Mouse (Mus musculus) limb, embryonic 14.5 days (tissue): ENCODE data around the gene Tspo. TPM values are rescaled to one million over a fixed set of nuclear protein-coding genes. Genes with fewer than 3 reads are reported as not detected.

Source experiments
- ATAC-seq: fragments of 200-750 bp; cut with Nextera tagmentation; 2 replicates; pipeline ENCODE4 v1.8.0; 2017; ENCODE audit warnings: low read depth, moderate number of reproducible peaks, moderate TSS enrichment; ENCODE audit not compliant: low FRiP score
- DNase-seq: peaks from one replicate; pipeline ENCODE4 v3.0.0-alpha.2; 2015; ENCODE audit warnings: low spot score
- H3K27ac ChIP-seq: fragments of 300-500 bp; sonication (generic); replicated peaks from 2 replicates; pipeline ENCODE4 v1.5.1; 2014; ENCODE audit warnings: low read depth, mild to moderate bottlenecking, low read length, moderate library complexity, mixed read lengths
- H3K27me3 ChIP-seq: fragments of 300-500 bp; sonication (generic); 2 replicates; pipeline ENCODE4 v1.6.1; 2014; ENCODE audit warnings: low read length, mixed read lengths; ENCODE audit not compliant: control insufficient read depth, insufficient read depth
- H3K36me3 ChIP-seq: fragments of 300-500 bp; sonication (generic); 2 replicates; pipeline ENCODE4 v1.6.1; 2014; ENCODE audit warnings: mild to moderate bottlenecking, low read length, moderate library complexity, mixed read lengths; ENCODE audit not compliant: control insufficient read depth, insufficient read depth
- H3K4me1 ChIP-seq: fragments of 300-500 bp; sonication (generic); 2 replicates; pipeline ENCODE4 v1.6.1; 2014; ENCODE audit warnings: antibody characterized with exemption, low read length, mixed read lengths; ENCODE audit not compliant: control insufficient read depth, insufficient read depth
- H3K4me2 ChIP-seq: fragments of 300-500 bp; sonication (generic); replicated peaks from 2 replicates; pipeline ENCODE4 v1.6.1; 2014; ENCODE audit warnings: low read depth, mild to moderate bottlenecking, low read length, moderate library complexity; ENCODE audit not compliant: severe bottlenecking
- H3K4me3 ChIP-seq: fragments of 300-500 bp; sonication (generic); replicated peaks from 2 replicates; pipeline ENCODE4 v1.5.1; 2014; ENCODE audit warnings: low read length
- H3K9ac ChIP-seq: fragments of 300-500 bp; sonication (generic); 2 replicates; pipeline ENCODE4 v1.6.1; 2014; ENCODE audit warnings: mild to moderate bottlenecking, low read depth, low read length, moderate library complexity; ENCODE audit not compliant: severe bottlenecking
- H3K9me3 ChIP-seq: fragments of 300-500 bp; sonication (generic); 2 replicates; pipeline ENCODE4 v1.6.1; 2016; ENCODE audit warnings: low read length; ENCODE audit not compliant: control insufficient read depth
- POLR2A ChIP-seq: fragments of 200-500 bp; IDR thresholded peaks from 2 replicates; pipeline ENCODE4 v1.8.0; 2012; ENCODE audit warnings: inconsistent platforms, mild to moderate bottlenecking, moderate library complexity, borderline replicate concordance; ENCODE audit not compliant: insufficient read depth, insufficient read length; ENCODE audit errors: extremely low read depth
- WGBS: fragments of 180-500 bp; shearing (Covaris S2); extraction: QIAGEN DNeasy Blood & Tissue Kit; methylation state at CpG from one replicate; pipeline ENCODE4 v1.1.7; 2014; 5-methylcytosine and 5-hydroxymethylcytosine counted together
- polyA plus RNA-seq, 2 experiments: library from polyadenylated mRNA; depleted of rRNA in 1 of 2; stranded (reverse) in 1 of 2; unstranded in 1 of 2; fragments of >200 nt; fragmentation: Nextera tagmentation in 1 of 2; extraction: Ambion mirVana in 1 of 2; gene quantifications; 2 replicates each; pipeline versions ENCODE4 v1.2.1 to v1.2.3; 2012 to 2014

Gene Tspo
- polyA plus RNA-seq (2012; rRNA removed) (29.4 and 41.6 TPM in 2 replicates), polyA plus RNA-seq (2014; fragmentation: Nextera tagmentation; extraction: Ambion mirVana) (54.4 and 57.7 TPM in 2 replicates)

- Histone ChIP-seq H3K9ac (peak within 1 kb of the TSS; percentile 59), H3K27me3 (no peaks in the 10 kb centered on the region), H3K27ac (no peak within 1 kb of the TSS), H3K4me3 (peak within 1 kb of the TSS; percentile 49), H3K4me2 (peak within 1 kb of the TSS; percentile 95), H3K9me3 (no peaks in the 10 kb centered on the region), H3K36me3 (no peaks in the 10 kb centered on the region), H3K4me1 (peaks cover 15% of the 10 kb centered on the region)
- no peak for DNase-seq
- 0% methylated on average over 26 of the region's 28 CpGs for WGBS
- peak; percentile 24 for ATAC-seq
- no peak for TF ChIP-seq POLR2A
Measured at GRCm38 (mm10) chr15:83563327-83563856, at the start of gene Tspo, which contains the start of gene Mcat. Tspo (plus strand) TSS chr15:83563592. Mcat (minus strand) TSS chr15:83563787.

GRCm38 (mm10) chr15:83515018-83515417 is 48.4 kb upstream of the Tspo start:
- Histone ChIP-seq H3K27me3 (no peaks in the 10 kb centered on the region), H3K36me3 (no peaks in the 10 kb centered on the region), H3K4me1 (peaks cover 3% of the 10 kb centered on the region; the same call in 1 of the 2 replicates), H3K4me2 (no peak overlapping the region), H3K9ac (no peak overlapping the region), H3K4me3 (no peak overlapping the region), H3K27ac (no peak overlapping the region), H3K9me3 (no peaks in the 10 kb centered on the region)
- ATAC-seq (no peak), DNase-seq (no peak)
- TF ChIP-seq POLR2A = no peak
- WGBS = 69% methylated on average over 5 of the region's 5 CpGs

- no peak for TF ChIP-seq POLR2A
- H3K9me3 ChIP-seq = no peaks in the 10 kb centered on the region
- ATAC-seq (peak; percentile 34; the same call in 1 of the 2 replicates), DNase-seq (peak; percentile 82)
- no peak overlapping the region for H3K27ac ChIP-seq
- no peaks in the 10 kb centered on the region for H3K27me3 ChIP-seq
- no peaks in the 10 kb centered on the region for H3K4me1 ChIP-seq
- H3K4me2 ChIP-seq = peak overlapping the region; percentile 8; the same call in 1 of the 2 replicates
- WGBS = 33% methylated on average over 20 of the region's 20 CpGs
- no peak overlapping the region for H3K9ac ChIP-seq
- no peak overlapping the region for H3K4me3 ChIP-seq
- H3K36me3 ChIP-seq = no peaks in the 10 kb centered on the region
Measured at GRCm38 (mm10) chr15:83518215-83519048, 45.0 kb upstream of the Tspo start.

- no peak overlapping the region for H3K27ac ChIP-seq
- no peaks in the 10 kb centered on the region for H3K4me1 ChIP-seq
- ATAC-seq (no peak), DNase-seq (no peak)
- no peak overlapping the region for H3K9ac ChIP-seq
- no peak overlapping the region for H3K4me2 ChIP-seq
- TF ChIP-seq POLR2A = no peak
- no peak overlapping the region for H3K4me3 ChIP-seq
- H3K36me3 ChIP-seq = no peaks in the 10 kb centered on the region
- no peaks in the 10 kb centered on the region for H3K9me3 ChIP-seq
- H3K27me3 ChIP-seq = peaks cover 2% of the 10 kb centered on the region
- WGBS = 73% methylated on average over 6 of the region's 6 CpGs
Measured at GRCm38 (mm10) chr15:83520861-83521382, 42.5 kb upstream of the Tspo start.

GRCm38 (mm10) chr15:83523196-83523595 is 40.2 kb upstream of the Tspo start:
- peaks cover 25% of the 10 kb centered on the region for H3K27me3 ChIP-seq
- no peak overlapping the region for H3K4me3 ChIP-seq
- DNase-seq = no peak
- H3K9ac ChIP-seq = no peak overlapping the region; the same call in 1 of the 2 replicates
- H3K36me3 ChIP-seq = no peaks in the 10 kb centered on the region
- no peaks in the 10 kb centered on the region for H3K9me3 ChIP-seq
- H3K4me1 ChIP-seq = peaks cover 4% of the 10 kb centered on the region
- no peak for TF ChIP-seq POLR2A
- WGBS = 52% methylated on average over 7 of the region's 7 CpGs
- no peak for ATAC-seq
- no peak overlapping the region for H3K4me2 ChIP-seq
- H3K27ac ChIP-seq = no peak overlapping the region
